Mouse (Mus musculus): ENCODE data around the gene Oas3. TPM values are rescaled to one million over a fixed set of nuclear protein-coding genes. Genes with fewer than 3 reads are reported as not detected.

The Oas3 gene
- total and polyA plus RNA-seq, 2 experiments from 2014 or later: 0.52 to 0.69 TPM

DNA sequence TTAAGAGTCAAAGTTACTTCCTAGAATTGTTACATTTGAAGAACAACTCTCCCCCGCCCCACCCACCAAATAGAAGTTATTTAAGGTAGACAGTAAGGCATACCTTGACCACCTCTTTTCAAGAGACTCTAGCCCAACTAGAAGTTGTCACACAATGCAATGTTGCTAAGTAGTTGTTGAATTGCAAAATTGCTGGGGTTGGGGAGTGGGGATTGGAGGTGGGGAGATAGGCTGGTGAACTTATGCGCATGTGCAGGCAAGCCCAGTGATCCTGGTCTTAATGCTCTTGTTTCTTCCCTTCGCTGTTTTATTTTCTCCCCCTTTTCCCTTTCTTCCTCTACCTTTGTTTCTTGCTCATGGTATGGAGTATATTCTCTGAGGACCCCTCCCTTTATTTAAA lies 43.8 kb downstream of the Oas3 start:
- Histone ChIP-seq H3K9ac (no peak overlapping the region), H3K36me3 (ENCODE audit: insufficient read depth) (no peaks in the 10 kb centered on the region), H3K4me3 (ENCODE audit: low read depth, low read length) (no peak overlapping the region), H3K9me3 (ENCODE audit: low read length) (no peaks in the 10 kb centered on the region), H3K4me2 (ENCODE audit: low read depth) (no peak overlapping the region), H3K4me1 (ENCODE audit: insufficient read depth) (peaks cover 6% of the 10 kb centered on the region; the same call in 1 of the 2 replicates), H3K27ac (ENCODE audit: low read depth, low read length) (no peak overlapping the region), H3K27me3 (ENCODE audit: insufficient read depth, low read length) (no peaks in the 10 kb centered on the region)
- ATAC-seq (no peak), DNase-seq (no peak)
- WGBS: 95% methylated on average over 3 of the region's 3 CpGs
- no peak for TF ChIP-seq CTCF (IDR thresholded peaks at IDR 0.05; ENCODE audit: low read depth)

GRCm38 (mm10) chr5:120732740-120733139 lies 44.7 kb downstream of the Oas3 start:
- ATAC-seq (no peak), DNase-seq (no peak)
- peaks cover 6% of the 10 kb centered on the region; the same call in 1 of the 2 replicates for H3K4me1 ChIP-seq (ENCODE audit: insufficient read depth)
- no peaks in the 10 kb centered on the region for H3K9me3 ChIP-seq (ENCODE audit: low read length)
- H3K36me3 ChIP-seq (ENCODE audit: insufficient read depth): no peaks in the 10 kb centered on the region
- H3K9ac ChIP-seq: no peak overlapping the region
- H3K27me3 ChIP-seq (ENCODE audit: insufficient read depth, low read length): no peaks in the 10 kb centered on the region
- 65% methylated on average over 1 of the region's 1 CpGs for WGBS
- TF ChIP-seq CTCF (IDR thresholded peaks at IDR 0.05; ENCODE audit: low read depth): no peak
- H3K27ac ChIP-seq (ENCODE audit: low read depth, low read length): no peak overlapping the region
- H3K4me3 ChIP-seq (ENCODE audit: low read depth, low read length): no peak overlapping the region
- H3K4me2 ChIP-seq (ENCODE audit: low read depth): no peak overlapping the region

GRCm38 (mm10) chr5:120729319-120729718 lies 48.1 kb downstream of the Oas3 start:
- Histone ChIP-seq H3K4me3 (ENCODE audit: low read depth, low read length) (no peak overlapping the region), H3K27ac (ENCODE audit: low read depth, low read length) (no peak overlapping the region), H3K4me2 (ENCODE audit: low read depth) (no peak overlapping the region), H3K9me3 (ENCODE audit: low read length) (no peaks in the 10 kb centered on the region), H3K4me1 (ENCODE audit: insufficient read depth) (peaks cover 6% of the 10 kb centered on the region; the same call in 1 of the 2 replicates), H3K27me3 (ENCODE audit: insufficient read depth, low read length) (no peaks in the 10 kb centered on the region), H3K9ac (no peak overlapping the region), H3K36me3 (ENCODE audit: insufficient read depth) (no peaks in the 10 kb centered on the region)
- ATAC-seq (peak; percentile 27; the same call in 1 of the 2 replicates), DNase-seq (peak; percentile 77)
- no peak for TF ChIP-seq CTCF (IDR thresholded peaks at IDR 0.05; ENCODE audit: low read depth)
- 21% methylated on average over 10 of the region's 10 CpGs for WGBS

- H3K9me3 ChIP-seq (ENCODE audit: low read length): no peaks in the 10 kb centered on the region
- H3K36me3 ChIP-seq (ENCODE audit: insufficient read depth): no peaks in the 10 kb centered on the region
- H3K27me3 ChIP-seq (ENCODE audit: insufficient read depth, low read length): no peaks in the 10 kb centered on the region
- 51% methylated on average over 12 of the region's 12 CpGs for WGBS
- no peak for ATAC-seq
- DNase-seq: no peak
- TF ChIP-seq CTCF (IDR thresholded peaks at IDR 0.05; ENCODE audit: low read depth): no peak
- H3K4me3 ChIP-seq (ENCODE audit: low read depth, low read length): no peak overlapping the region
- H3K4me1 ChIP-seq (ENCODE audit: insufficient read depth): peaks cover 6% of the 10 kb centered on the region; the same call in 1 of the 2 replicates
- no peak overlapping the region for H3K9ac ChIP-seq
- H3K4me2 ChIP-seq (ENCODE audit: low read depth): no peak overlapping the region
- H3K27ac ChIP-seq (ENCODE audit: low read depth, low read length): no peak overlapping the region
Measured at GRCm38 (mm10) chr5:120725811-120726455, 51.5 kb downstream of the Oas3 start.

- Histone ChIP-seq H3K4me2 (ENCODE audit: low read depth) (no peak overlapping the region), H3K9ac (no peak overlapping the region), H3K4me3 (ENCODE audit: low read depth, low read length) (no peak overlapping the region), H3K9me3 (ENCODE audit: low read length) (no peaks in the 10 kb centered on the region), H3K27me3 (ENCODE audit: insufficient read depth, low read length) (no peaks in the 10 kb centered on the region), H3K27ac (ENCODE audit: low read depth, low read length) (no peak overlapping the region), H3K4me1 (ENCODE audit: insufficient read depth) (no peaks in the 10 kb centered on the region), H3K36me3 (ENCODE audit: insufficient read depth) (no peaks in the 10 kb centered on the region)
- 55% methylated on average over 7 of the region's 7 CpGs for WGBS
- no peak for ATAC-seq
- TF ChIP-seq CTCF (IDR thresholded peaks at IDR 0.05; ENCODE audit: low read depth): no peak
- DNase-seq: no peak
Measured at GRCm38 (mm10) chr5:120721005-120721404, 56.5 kb downstream of the Oas3 start.

GRCm38 (mm10) chr5:120718600-120719378 lies 58.7 kb downstream of the Oas3 start:
- Histone ChIP-seq H3K4me1 (ENCODE audit: insufficient read depth) (no peaks in the 10 kb centered on the region), H3K36me3 (ENCODE audit: insufficient read depth) (no peaks in the 10 kb centered on the region), H3K27me3 (ENCODE audit: insufficient read depth, low read length) (no peaks in the 10 kb centered on the region), H3K4me3 (ENCODE audit: low read depth, low read length) (no peak overlapping the region), H3K9me3 (ENCODE audit: low read length) (no peaks in the 10 kb centered on the region), H3K27ac (ENCODE audit: low read depth, low read length) (no peak overlapping the region), H3K4me2 (ENCODE audit: low read depth) (no peak overlapping the region), H3K9ac (no peak overlapping the region)
- DNase-seq: no peak
- WGBS: 53% methylated on average over 15 of the region's 15 CpGs
- no peak for ATAC-seq
- 0 out of 2 replicates have a peak, but pooled peaks have one; percentile 31 for TF ChIP-seq CTCF (IDR thresholded peaks at IDR 0.05; ENCODE audit: low read depth)

GRCm38 (mm10) chr5:120717136-120717535 lies 60.3 kb downstream of the Oas3 start:
- TF ChIP-seq CTCF (IDR thresholded peaks at IDR 0.05; ENCODE audit: low read depth): no peak
- Histone ChIP-seq H3K4me1 (ENCODE audit: insufficient read depth) (peaks cover under 1% of the 10 kb centered on the region; the same call in 1 of the 2 replicates), H3K4me3 (ENCODE audit: low read depth, low read length) (no peak overlapping the region), H3K9ac (no peak overlapping the region), H3K27me3 (ENCODE audit: insufficient read depth, low read length) (no peaks in the 10 kb centered on the region), H3K9me3 (ENCODE audit: low read length) (no peaks in the 10 kb centered on the region), H3K4me2 (ENCODE audit: low read depth) (no peak overlapping the region), H3K27ac (ENCODE audit: low read depth, low read length) (no peak overlapping the region), H3K36me3 (ENCODE audit: insufficient read depth) (no peaks in the 10 kb centered on the region)
- ATAC-seq (no peak), DNase-seq (no peak)
- 48% methylated on average over 10 of the region's 10 CpGs for WGBS

All from forebrain, postnatal 0 days (tissue).